Mouse (Mus musculus) C2C12 (cell line): ENCODE results near the gene Garnl3. TPM values are rescaled to one million over a fixed set of nuclear protein-coding genes. Genes with fewer than 3 reads are reported as not detected.
A peak's percentile ranks its signal among the peaks of the same experiment; 100 is the strongest.

Experiments
- H3K27me3 ChIP-seq: one replicate; pipeline ENCODE4 v1.6.1; 2011; ENCODE audit not compliant: control insufficient read depth, insufficient read depth, insufficient read length
- H3K36me3 ChIP-seq: one replicate; pipeline ENCODE4 v1.6.1; 2011; ENCODE audit not compliant: control insufficient read depth, insufficient read depth
- H3K4me3 ChIP-seq: one replicate; pipeline ENCODE4 v1.5.1; 2011; ENCODE audit warnings: mild to moderate bottlenecking, control low read depth; ENCODE audit not compliant: poor library complexity, insufficient read depth, severe bottlenecking
- H3K79me2 ChIP-seq: one replicate; pipeline ENCODE4 v1.6.1; 2011; ENCODE audit not compliant: control insufficient read depth, insufficient read depth
- H3K79me3 ChIP-seq: one replicate; pipeline ENCODE4 v1.6.1; 2011; ENCODE audit warnings: low read depth, control low read depth
- H3ac ChIP-seq: one replicate; pipeline ENCODE3; 2011; ENCODE audit warnings: low read depth; ENCODE audit not compliant: control insufficient read depth, insufficient read length
- CEBPB ChIP-seq: IDR thresholded peaks from one replicate; pipeline ENCODE4 v1.6.1; 2011; ENCODE audit warnings: low read depth, mild to moderate bottlenecking, control low read depth, moderate library complexity
- CTCF ChIP-seq: IDR thresholded peaks from one replicate; pipeline ENCODE4 v1.5.1; 2011; ENCODE audit not compliant: control insufficient read depth, insufficient read depth, insufficient read length
- FOSL1 ChIP-seq: IDR thresholded peaks from one replicate; pipeline ENCODE4 v1.8.0; 2011; ENCODE audit warnings: mild to moderate bottlenecking, low read length; ENCODE audit not compliant: poor library complexity, insufficient read depth, severe bottlenecking
- MAX ChIP-seq: IDR thresholded peaks from one replicate; pipeline ENCODE4 v1.6.1; 2011; ENCODE audit warnings: mild to moderate bottlenecking, control low read depth
- MYOD1 ChIP-seq: IDR thresholded peaks from one replicate; pipeline ENCODE4 v1.6.1; 2011; ENCODE audit warnings: low read depth; ENCODE audit not compliant: control insufficient read depth, insufficient read length
- MYOG ChIP-seq: IDR thresholded peaks from one replicate; pipeline ENCODE4 v1.6.1; 2011; ENCODE audit not compliant: control insufficient read depth, insufficient read length; ENCODE audit errors: extremely low read depth
- USF1 ChIP-seq: IDR thresholded peaks from one replicate; pipeline ENCODE4 v1.6.1; 2011; ENCODE audit warnings: low read depth, mild to moderate bottlenecking, control low read depth, moderate library complexity
- polyA plus RNA-seq: library from polyadenylated mRNA; unstranded; fragments of >200 nt; fragmentation: generic; extraction: Trizol; gene quantifications from one replicate; pipeline ENCODE4 v1.2.1, GENCODE M21; 2012; ENCODE audit warnings: missing spikeins

Garnl3 gene
- polyA plus RNA-seq, 1 experiment: 2.6 TPM

GRCm38 (mm10) chr2:33035297-33035696, 96.2 kb downstream of the Garnl3 start:
- H3K36me3 ChIP-seq: no peaks in the 10 kb centered on the region
- no peaks in the 10 kb centered on the region for H3K79me3 ChIP-seq
- no peak overlapping the region for H3K4me3 ChIP-seq
- H3K79me2 ChIP-seq: no peaks in the 10 kb centered on the region
- no peak for TF ChIP-seq CEBPB
- TF ChIP-seq MAX: no peak
- TF ChIP-seq MYOD1: no peak
- no peak for TF ChIP-seq MYOG
- no peak for TF ChIP-seq CTCF
- TF ChIP-seq USF1: no peak
- no peak for TF ChIP-seq FOSL1
- no peak overlapping the region for H3ac ChIP-seq
- H3K27me3 ChIP-seq: no peaks in the 10 kb centered on the region

GRCm38 (mm10) chr2:33033281-33033680, 98.2 kb downstream of the Garnl3 start:
- H3ac ChIP-seq: no peak overlapping the region
- peak; percentile 15 for TF ChIP-seq USF1
- TF ChIP-seq MYOD1: no peak
- no peak overlapping the region for H3K4me3 ChIP-seq
- no peaks in the 10 kb centered on the region for H3K79me3 ChIP-seq
- H3K36me3 ChIP-seq: no peaks in the 10 kb centered on the region
- H3K27me3 ChIP-seq: no peaks in the 10 kb centered on the region
- H3K79me2 ChIP-seq: no peaks in the 10 kb centered on the region

GRCm38 (mm10) chr2:33032391-33033062, 98.9 kb downstream of the Garnl3 start:
- H3K79me2 ChIP-seq: no peaks in the 10 kb centered on the region
- H3K27me3 ChIP-seq: no peaks in the 10 kb centered on the region
- TF ChIP-seq USF1 (no peak), FOSL1 (no peak), CEBPB (no peak), CTCF (no peak), MAX (no peak), MYOD1 (no peak), MYOG (no peak)
- H3ac ChIP-seq: no peak overlapping the region
- no peaks in the 10 kb centered on the region for H3K79me3 ChIP-seq
- H3K36me3 ChIP-seq: no peaks in the 10 kb centered on the region
- H3K4me3 ChIP-seq: no peak overlapping the region

GRCm38 (mm10) chr2:33025040-33025439, 106.4 kb downstream of the Garnl3 start:
- H3K36me3 ChIP-seq: no peaks in the 10 kb centered on the region
- H3K4me3 ChIP-seq: no peak overlapping the region
- TF ChIP-seq MYOG (no peak), MYOD1 (no peak), USF1 (no peak), CEBPB (no peak), FOSL1 (no peak), CTCF (no peak), MAX (no peak)
- H3ac ChIP-seq: no peak overlapping the region
- no peaks in the 10 kb centered on the region for H3K79me2 ChIP-seq
- no peaks in the 10 kb centered on the region for H3K79me3 ChIP-seq
- H3K27me3 ChIP-seq: peaks cover 3% of the 10 kb centered on the region

DNA sequence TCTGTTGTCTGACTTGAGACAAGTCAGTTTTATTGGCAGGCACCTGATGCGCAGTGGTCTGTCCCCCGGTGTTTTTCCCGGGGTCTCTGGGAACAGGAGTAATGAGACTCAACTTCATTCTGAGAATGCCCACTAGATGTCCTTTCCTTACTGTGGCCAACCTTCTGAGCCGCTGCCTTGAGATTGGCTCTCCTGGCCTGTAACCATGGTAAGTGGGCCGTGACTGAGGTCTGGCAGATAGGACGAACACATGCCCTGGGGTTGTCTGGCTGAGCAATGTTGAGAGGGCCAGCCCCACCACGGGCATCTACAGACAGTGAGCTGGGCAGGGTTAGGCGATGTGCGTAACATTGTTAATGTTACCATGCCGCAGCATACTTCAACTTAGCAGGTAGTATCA, 106.9 kb downstream of the Garnl3 start:
- TF ChIP-seq FOSL1 (no peak), CTCF (no peak), MYOG (no peak), MAX (no peak), CEBPB (no peak), USF1 (no peak), MYOD1 (no peak)
- Histone ChIP-seq H3K79me2 (no peaks in the 10 kb centered on the region), H3K27me3 (peaks cover 3% of the 10 kb centered on the region), H3K36me3 (no peaks in the 10 kb centered on the region), H3K4me3 (no peak overlapping the region), H3K79me3 (no peaks in the 10 kb centered on the region), H3ac (no peak overlapping the region)

DNA sequence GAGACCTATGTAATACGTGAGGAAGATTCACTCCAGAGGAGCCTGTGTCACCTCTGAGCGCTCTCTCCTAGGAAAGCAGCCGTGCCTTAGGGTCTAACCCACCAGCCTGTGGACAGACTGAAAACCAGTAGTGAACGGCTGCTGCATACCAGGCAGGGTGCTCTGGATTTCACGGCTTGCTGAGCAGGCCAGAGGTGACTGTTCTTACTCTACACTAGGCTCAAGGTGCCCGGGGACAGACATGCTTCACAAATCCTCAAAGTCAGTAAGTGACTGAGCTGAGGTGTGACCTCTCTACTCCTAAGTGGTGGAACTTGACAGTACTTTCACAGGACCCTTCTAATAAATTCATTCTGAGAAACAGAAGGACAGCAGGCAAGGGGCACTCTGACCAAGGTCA, 108.6 kb downstream of the Garnl3 start:
- Histone ChIP-seq H3K4me3 (no peak overlapping the region), H3K27me3 (peaks cover 3% of the 10 kb centered on the region), H3K36me3 (no peaks in the 10 kb centered on the region), H3K79me3 (no peaks in the 10 kb centered on the region), H3ac (no peak overlapping the region), H3K79me2 (no peaks in the 10 kb centered on the region)
- TF ChIP-seq USF1: no peak
- TF ChIP-seq FOSL1: no peak
- no peak for TF ChIP-seq MAX
- TF ChIP-seq MYOG: no peak
- TF ChIP-seq CTCF: no peak
- TF ChIP-seq CEBPB: no peak
- TF ChIP-seq MYOD1: no peak
